Mouse (Mus musculus) c-Kit-positive CD71-positive TER-119-positive erythroid progenitor cells, embryonic 14.5 days (primary cell): ENCODE data around the gene Sugp2.
"Not testable (repeated sequence)": the region's sequence is repeated elsewhere in the genome, so short reads cannot be mapped to it uniquely, and the experiment has no call there.

Source experiments
- DNase-seq: peaks from one replicate; pipeline ENCODE4 v3.0.0-alpha.2; 2013; ENCODE audit warnings: low spot score

Sugp2 gene

GRCm38 (mm10) chr8:70234080-70234780 is at the start of gene Sugp2, which contains the start of gene Armc6:
Gene Sugp2 (plus strand): TSS chr8:70234226.
Gene Armc6 (minus strand): TSS chr8:70234466.
- peak; percentile 97 for DNase-seq

GRCm38 (mm10) chr8:70188707-70189106 is 45.3 kb upstream of the Sugp2 start:
- no peak for DNase-seq

GRCm38 (mm10) chr8:70193238-70193637 is 40.8 kb upstream of the Sugp2 start:
- DNase-seq, result no peak

- DNase-seq, result no peak
Measured at GRCm38 (mm10) chr8:70194191-70194590, 39.8 kb upstream of the Sugp2 start.

DNA sequence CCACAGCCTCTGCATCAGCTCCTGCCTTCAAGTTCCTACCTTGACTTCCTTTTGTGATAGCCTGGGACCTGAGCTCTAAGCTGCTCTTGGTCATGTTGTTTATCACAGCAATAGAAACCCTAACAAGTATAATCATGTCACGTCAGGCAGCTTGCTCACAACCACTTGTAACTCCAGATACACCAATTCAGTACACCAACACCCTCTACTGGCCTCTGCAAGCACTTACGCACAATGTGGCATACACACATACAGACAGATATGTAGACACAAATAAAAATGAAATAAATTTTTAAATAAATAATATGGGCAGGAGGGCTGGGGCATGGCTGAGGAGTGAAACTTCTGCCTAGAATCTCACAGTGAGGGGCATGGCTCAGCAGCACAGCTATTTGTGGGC is 38.3 kb upstream of the Sugp2 start:
- no peak for DNase-seq

- no peak for DNase-seq
Measured at GRCm38 (mm10) chr8:70197603-70198002, 36.4 kb upstream of the Sugp2 start.

GRCm38 (mm10) chr8:70200098-70200681 is 33.8 kb upstream of the Sugp2 start:
- peak; percentile 57 for DNase-seq

- peak; percentile 82 for DNase-seq
Measured at GRCm38 (mm10) chr8:70201417-70201816, 32.6 kb upstream of the Sugp2 start.

DNA sequence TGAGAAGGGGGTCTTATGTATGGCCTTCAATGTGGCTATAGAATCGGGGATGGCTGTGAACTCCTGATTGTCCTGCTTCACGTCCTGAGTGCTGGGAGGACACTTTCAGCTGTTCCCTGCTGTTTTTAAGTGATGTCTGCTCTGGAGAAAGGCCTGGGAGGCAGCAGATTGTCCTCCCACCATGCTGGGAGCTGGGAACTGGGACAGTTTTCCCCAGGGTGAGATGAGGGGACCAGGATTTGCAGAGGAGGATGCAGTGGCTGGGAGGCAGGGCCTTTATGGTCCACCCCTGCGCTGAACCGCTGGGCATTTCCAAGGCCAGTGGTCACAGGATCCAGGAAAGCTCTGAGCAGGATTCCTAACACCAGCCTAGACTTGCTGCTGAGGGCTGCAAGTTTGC is 31.0 kb upstream of the Sugp2 start:
- no peak for DNase-seq

GRCm38 (mm10) chr8:70204757-70205156 is 29.3 kb upstream of the Sugp2 start:
- DNase-seq, result no peak

GRCm38 (mm10) chr8:70208130-70208529 is 25.9 kb upstream of the Sugp2 start:
- no peak for DNase-seq

- no peak for DNase-seq
Measured at GRCm38 (mm10) chr8:70210538-70210937, 23.5 kb upstream of the Sugp2 start.

- DNase-seq, result no peak
Measured at GRCm38 (mm10) chr8:70211275-70211674, 22.8 kb upstream of the Sugp2 start.

- peak; percentile 44 for DNase-seq
Measured at GRCm38 (mm10) chr8:70211726-70212111, 22.3 kb upstream of the Sugp2 start.

DNA sequence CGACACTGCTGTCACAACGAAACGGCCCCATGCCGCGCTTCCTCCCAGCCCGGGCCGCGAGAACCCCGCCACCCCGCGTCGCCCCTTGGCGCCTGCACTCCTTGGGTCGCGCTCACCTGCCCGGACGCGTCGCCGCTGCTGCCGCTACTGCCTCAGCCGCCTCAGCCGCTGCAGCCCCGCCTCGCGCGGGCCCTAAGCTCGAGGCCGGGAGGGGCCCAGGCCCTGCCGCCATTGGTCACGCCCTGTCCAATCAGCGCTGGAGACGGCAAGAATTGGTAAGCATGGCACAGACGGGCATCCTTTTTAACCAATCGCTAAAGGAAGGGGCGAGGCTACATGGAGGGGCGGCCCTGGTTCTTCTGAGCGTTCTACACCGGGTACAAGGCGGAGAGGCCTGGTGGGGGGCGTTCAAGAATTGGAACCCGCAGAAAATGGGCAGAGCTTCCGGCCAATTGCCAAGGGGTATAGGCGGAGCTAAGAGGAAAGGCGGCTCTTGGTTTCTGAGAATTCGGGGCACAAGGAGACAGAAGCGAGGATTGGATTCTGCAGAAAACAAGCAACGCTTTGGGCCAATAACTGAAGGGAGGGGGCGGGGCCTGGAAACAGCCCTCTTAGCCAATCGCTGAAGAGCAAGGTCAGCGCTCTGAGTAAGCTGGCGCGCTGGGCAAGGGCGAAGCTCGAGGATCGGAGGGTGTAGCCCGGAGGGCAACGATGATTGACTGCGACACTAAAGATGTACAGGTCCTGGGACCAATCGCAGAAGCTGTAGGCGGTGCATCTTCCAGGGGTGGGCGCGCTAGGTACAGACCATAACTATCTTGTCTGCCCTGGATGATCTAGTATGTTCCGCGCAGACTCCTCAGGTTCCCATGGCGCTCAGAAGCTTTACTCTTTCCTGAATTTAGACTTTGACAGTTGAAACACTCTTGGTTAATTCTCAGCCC is 21.6 kb upstream of the Sugp2 start, which contains the start of gene Slc25a42:
TSS of gene Slc25a42 (minus strand) at position 194 of the 944 bp plus-strand sequence.
- DNase-seq, result peak; percentile 99

DNA sequence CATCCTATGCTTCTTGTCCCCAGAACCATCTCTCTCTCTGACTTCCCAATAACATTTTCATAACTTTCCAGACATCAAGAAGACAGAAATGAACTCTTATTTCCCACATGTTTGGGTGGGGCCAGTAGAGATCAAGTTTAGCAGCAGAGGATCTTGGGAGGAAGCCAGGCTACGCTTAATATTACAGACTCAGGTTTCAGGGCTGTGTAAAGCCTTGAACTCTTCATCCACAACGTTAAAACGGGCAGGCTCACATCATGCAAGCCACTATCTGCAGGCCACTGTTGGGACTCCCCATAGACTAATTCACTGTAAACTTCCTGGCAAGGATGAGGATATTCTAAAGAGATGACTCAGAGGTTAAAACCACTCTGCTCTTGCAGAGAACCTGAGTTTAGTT is 19.6 kb upstream of the Sugp2 start:
- DNase-seq, result no peak

- DNase-seq, result no peak
Measured at GRCm38 (mm10) chr8:70215092-70215491, 18.9 kb upstream of the Sugp2 start.

DNA sequence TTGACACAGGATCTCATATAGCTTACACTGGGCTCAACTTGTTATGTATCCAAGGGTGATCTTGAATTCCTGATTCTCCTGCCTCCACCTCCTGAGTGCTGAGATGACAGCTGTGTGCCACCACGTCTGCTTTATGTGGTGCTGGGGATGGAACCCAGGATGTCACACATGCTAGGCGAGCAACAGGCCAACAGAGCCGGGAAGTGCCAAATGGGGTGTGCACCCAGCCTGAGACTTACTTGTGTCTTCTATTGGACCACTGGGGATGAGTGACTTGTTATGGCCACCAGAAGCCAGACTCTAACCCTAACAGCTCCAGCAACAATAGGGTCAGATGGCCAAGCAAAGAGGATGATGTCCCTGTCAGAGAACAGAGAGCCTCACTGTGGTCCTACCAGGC is 17.9 kb upstream of the Sugp2 start:
- DNase-seq, result not testable (repeated sequence)

GRCm38 (mm10) chr8:70216566-70216965 is 17.5 kb upstream of the Sugp2 start:
- no peak for DNase-seq

DNA sequence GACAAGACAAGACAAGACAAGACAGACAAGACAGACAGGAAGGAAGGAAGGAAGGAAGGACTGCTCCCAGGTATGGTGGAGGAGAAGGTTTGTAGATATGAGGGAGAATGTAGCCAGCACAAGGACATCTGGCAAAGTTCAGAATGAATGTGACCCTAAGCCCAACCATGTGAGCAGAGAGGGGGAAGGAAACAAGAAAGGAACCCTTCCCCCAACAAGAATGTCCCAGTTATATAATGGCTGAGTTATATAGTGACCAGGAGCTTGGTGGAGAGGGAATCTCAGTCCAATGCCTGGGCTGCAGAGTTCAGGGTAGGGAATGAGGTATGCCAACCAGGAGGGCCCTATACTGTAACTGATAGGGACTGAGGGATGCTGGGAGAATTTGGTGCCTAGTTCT is 16.6 kb upstream of the Sugp2 start:
- no peak for DNase-seq

- DNase-seq, result no peak
Measured at GRCm38 (mm10) chr8:70219107-70219684, 14.8 kb upstream of the Sugp2 start.

DNA sequence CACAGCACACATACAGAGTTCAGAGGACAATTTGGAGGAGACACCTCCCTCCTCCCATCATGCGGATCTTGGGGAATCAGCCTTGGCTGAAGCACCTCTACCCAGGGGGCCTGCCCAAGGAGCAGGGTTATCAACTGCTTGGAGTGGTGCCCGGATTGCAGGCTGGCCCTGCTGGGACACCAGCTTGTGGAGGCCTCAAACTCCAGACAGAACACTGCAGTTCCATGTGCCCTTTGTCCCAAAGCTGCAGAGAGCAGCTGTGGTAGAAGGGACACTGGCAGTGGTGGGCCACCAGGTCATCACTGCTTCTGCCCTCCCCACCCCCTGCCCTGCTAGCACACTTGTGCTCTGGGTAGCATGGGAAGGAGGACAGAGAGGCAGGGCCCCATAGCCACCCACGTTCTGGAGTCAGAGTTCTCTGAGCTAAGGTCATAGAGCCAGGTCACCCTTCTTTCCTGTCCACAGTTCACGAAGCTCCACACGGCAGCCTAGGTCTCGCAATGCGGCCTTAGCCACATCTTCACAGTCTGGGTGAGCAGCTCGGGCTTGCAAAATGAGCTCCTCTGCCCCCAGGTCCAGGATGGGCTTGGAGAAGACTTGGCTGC is 13.7 kb upstream of the Sugp2 start:
- no peak for DNase-seq
